Mouse (Mus musculus) spleen, embryonic (tissue): ENCODE measurements around the gene Ephb4.

Source experiments
- CTCF ChIA-PET: fragments of 350-600 bp; sonication (Branson Sonifier 250); formaldehyde crosslinking; loops from one replicate; lab custom pipeline; 2022; lab: Charles Lee

Ephb4 gene

DNA sequence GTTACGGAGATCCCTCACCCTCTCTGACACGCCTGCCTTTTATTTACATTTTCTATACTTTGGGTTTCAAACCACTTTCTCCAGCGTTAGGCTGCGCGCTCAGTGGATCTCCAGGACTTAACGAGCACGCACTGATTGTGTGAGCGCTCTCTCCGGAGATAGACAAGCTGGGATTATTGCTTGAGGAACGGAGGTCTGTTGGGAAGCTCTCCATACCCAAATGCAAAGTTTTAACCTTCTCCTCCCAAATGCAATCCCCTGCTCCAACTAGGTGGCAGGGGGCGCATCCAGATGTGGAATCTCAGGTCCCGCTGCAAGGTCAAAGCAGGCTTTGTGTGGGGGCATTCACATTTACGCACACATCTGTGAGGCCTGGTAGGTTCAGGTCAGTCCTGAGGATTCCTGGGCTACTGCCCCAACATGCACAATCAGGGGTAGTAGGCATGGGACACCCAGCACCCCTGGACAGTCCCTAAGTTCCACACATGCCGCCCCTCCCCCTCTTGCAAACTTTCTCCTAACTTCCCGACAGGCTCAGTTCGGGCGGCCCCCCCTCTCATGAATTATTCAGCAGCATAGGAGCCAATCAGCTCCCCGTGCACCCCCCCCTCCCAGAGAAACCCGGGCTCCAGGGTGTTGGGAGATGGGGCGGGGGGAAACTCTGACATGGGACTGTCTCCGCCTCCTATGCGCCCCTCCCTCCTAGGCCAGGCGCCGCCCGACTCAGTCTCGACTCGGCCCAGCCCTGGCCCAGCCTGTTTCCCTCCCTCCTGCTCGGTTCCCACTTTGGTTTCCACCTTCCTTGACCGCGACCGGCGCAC lies at the start of gene Ephb4:
Gene Ephb4, plus strand, starts transcription at position 726 of the 821 bp plus-strand sequence.
- CTCF ChIA-PET, result no interaction called here

DNA sequence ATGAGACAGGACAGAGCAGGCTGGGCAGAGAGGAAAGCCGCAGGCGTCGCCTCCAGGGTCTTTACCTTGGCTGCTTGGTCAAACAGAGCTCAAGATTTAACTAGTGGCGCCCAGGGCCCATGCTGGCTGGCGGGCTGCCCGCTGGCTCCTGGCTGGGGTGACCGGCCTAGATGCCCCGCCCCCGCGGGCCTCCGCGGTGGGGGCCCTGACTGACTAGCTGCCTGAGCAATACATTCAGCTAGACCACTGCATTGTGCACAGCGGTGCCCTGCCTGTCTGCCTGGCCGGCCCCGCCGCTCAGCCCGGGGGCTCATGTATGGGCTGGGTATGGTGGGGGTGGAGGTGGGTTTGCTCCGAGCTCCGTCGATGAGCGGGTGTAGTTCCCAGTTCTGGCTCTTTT lies 48.7 kb upstream of the Ephb4 start:
- CTCF ChIA-PET, result no interaction called here

DNA sequence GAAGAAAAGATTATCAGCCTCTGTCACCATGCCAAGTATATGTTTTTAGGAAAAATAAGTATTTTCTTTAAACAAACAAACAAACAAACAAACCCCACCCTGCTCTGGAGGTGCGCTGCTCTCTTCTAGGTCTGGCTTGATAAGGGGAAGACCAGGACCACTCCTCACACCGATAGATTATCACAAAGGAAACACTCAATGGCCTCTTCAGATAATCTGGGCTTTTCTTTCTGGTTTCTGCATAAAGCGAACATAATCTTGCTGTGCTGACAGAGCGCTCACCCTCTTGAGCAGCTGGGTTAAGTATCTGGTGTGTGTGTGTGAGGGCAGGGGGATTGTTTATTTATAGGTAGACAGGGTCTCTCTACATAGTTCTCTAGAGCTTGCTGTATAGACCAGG lies 46.3 kb upstream of the Ephb4 start:
- CTCF ChIA-PET, result no interaction called here

DNA sequence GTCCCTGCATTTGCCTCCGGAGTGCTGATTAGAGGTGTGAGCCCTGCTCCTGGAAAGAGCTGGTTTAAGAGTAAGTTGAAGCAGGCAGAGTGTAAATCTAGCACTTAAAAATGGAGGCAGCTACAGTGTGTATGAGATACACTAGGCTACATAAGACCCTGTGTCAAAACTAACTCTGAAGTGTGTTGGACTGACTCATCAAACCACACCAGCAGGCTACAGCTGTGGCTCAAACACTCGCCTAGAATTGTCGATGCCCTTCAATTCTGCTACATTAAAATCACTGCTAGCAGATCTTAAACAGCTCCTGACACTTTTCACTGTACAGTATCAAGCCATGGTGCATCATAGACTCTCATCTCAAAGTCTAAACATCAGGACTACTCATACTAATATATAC lies 45.7 kb upstream of the Ephb4 start:
- CTCF ChIA-PET, result no interaction called here

DNA sequence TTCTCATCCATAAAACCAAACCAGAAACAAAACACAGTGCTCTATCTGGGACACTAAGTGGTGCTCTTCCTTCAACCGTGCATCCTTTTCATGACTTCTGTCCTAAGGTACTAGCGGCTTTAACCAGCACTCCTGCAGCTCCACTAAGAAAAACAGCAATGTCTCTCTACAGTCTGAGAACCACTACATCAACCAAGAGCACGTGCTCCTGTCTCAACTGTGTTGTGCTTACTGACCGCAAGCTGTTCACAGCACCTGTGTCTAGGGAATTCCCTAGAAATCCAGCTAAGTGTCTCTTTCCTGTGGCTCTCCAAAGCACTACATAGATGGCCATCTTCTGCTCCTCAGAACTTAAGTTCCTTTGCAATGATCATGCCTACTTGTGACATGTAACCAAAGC lies 45.1 kb upstream of the Ephb4 start:
- CTCF ChIA-PET, result interaction anchor here (1.0 kb wide), 1 partner anchor 17 kb away, joined by 3 read pairs; the partner anchor contains the start of gene Ache

DNA sequence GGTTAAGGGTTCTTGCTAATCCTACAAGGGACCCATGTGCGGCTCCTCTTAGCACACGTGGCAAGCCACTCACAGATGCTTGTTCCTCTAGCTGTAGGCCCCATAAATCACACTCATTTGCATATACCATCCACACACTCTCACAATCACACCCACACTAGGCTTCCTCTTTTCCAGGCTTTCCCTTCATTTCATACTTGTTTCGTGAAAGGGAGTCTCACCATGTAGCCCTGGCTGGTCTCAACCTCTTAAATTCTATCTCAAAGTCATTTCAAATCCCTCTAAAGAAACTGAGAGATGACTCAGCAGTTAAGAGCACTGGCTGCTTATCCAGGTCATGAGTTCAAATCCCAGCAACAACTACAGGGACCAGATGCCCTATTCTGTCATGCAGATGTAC lies 44.1 kb upstream of the Ephb4 start:
- CTCF ChIA-PET, result interaction anchor here (1.0 kb wide), 1 partner anchor 18 kb away, joined by 3 read pairs; the partner anchor contains the start of gene Ache

DNA sequence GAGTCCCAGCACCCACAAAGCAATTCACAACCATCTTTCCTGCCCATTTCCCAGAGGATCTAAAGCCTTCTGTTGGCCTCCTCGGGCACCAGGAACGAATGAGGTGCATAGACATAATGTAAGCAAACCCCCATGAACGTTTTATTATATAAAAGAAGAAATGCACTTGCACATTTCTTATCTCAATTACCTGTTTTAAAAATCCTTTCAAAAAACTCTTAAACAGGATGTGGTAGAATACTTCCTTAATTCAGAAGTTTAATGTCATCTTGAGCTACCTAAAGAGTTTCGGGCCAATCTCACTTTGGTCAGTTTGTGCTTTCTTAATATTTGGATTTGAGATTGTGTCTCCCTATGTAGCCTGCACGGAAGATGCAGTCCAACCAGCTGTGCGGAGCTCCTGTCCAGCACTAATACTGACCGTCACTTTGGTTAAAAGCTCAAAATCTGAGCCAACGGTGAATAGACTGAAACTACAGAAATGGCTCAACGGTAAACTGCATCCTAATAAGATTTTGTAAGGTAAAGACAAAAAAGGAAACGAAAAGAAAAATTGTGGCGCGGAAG lies 43.4 kb upstream of the Ephb4 start:
- CTCF ChIA-PET, result no interaction called here

DNA sequence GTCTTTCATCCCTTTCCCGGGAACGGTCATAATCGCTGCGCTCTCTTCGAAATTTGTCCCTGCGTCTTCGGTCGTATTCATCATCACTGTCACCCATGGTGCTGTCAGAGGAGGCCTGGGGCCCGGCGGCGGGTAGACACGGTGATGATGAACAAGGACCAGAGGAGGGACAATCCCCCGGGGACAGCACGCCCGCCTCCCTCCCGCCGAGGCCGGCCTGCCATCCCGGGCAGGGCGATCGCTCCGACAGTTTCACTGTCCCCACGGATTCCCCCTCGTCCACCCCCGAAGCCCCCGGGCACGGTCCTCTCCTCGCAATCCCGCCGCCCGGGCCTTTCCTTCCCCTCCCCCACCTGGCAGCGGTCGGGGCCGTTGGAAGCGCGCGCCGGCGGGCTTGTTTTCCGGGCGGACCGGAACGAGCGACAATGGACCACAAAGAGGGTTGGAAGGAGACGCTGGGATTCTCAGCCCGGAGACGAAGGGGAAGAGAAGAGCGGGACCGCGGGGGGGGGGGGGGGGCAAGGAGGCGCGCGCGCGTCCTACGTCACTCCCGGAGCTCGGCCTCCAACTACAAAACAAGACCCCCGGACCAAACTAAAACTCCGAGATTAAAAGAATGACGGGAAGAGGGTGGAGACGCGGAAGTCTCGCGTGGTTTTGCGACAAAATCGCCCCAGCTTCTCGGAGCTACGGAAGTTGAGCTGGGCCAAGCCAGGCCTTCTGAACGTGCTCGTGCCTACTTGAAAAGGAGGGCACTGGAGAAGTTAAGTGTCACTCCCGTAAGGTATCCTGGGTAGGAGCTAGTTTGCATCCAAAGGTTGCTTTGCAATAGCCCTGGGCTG lies 42.6 kb upstream of the Ephb4 start, which contains the start of gene Srrt:
Gene Srrt, minus strand, starts transcription at position 604 of the 842 bp plus-strand sequence.
- CTCF ChIA-PET, result interaction anchor here (0.6 to 1.5 kb wide), 3 partner anchors 12 to 205 kb away, joined by 3 to 4 read pairs (median 3); no protein-coding TSS in a partner anchor

DNA sequence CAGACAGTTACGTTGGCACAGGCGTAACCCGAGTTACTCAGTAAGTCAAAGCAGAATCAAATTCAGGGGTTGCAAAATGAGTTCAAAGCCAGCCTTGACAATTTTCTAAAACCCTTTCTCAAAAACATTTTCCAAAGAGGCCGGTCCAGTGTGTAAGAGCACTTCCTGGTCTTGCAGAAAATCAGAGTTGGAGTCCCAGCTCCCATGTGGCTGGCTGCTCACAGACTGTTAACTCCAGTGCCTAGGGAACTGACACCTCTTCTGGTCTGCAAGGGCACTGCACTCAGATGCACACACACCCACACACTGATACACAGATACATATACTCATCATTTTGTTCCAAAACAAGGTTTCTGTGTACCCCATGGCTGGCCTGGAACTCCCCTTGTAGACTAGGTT lies 41.6 kb upstream of the Ephb4 start:
- CTCF ChIA-PET, result interaction anchor here (1.5 kb wide), 1 partner anchor 14 kb away, joined by 3 read pairs; no protein-coding TSS in a partner anchor

DNA sequence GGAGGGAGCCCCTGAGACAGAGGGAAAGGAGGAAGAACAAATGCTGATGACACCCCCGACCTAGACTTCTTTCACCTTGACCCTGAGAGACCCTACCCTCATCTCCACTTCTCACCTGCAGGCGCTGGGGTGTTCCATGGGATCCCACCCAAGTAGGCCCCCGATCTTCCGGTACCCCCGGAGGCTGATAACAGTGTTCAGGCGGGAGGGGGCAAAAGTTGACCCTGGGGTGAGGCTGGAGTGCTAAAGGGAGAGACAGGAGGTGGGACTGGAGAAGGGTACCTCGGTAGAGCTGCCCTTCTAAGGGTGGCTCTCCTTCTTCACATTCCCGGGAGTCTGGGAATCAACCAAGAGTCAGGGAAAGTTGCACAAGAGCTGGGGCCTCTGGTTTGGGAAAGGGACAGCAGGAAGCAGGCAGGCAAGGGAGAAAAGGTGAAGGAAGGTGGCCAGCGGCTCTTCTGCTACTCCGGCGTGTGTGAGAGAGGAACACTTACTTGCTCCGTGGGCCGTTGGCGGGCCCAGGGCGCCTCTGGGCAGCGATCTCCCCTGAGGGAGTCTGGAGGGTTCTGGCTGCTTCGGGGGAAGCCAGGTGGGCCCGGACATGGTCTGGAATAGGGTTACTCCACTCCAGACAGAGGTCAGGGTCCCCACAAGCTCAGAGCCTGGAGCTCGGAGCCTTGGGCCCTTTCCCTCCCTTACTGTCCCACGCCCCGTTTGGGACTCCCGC lies 36.3 kb upstream of the Ephb4 start:
- CTCF ChIA-PET, result no interaction called here

DNA sequence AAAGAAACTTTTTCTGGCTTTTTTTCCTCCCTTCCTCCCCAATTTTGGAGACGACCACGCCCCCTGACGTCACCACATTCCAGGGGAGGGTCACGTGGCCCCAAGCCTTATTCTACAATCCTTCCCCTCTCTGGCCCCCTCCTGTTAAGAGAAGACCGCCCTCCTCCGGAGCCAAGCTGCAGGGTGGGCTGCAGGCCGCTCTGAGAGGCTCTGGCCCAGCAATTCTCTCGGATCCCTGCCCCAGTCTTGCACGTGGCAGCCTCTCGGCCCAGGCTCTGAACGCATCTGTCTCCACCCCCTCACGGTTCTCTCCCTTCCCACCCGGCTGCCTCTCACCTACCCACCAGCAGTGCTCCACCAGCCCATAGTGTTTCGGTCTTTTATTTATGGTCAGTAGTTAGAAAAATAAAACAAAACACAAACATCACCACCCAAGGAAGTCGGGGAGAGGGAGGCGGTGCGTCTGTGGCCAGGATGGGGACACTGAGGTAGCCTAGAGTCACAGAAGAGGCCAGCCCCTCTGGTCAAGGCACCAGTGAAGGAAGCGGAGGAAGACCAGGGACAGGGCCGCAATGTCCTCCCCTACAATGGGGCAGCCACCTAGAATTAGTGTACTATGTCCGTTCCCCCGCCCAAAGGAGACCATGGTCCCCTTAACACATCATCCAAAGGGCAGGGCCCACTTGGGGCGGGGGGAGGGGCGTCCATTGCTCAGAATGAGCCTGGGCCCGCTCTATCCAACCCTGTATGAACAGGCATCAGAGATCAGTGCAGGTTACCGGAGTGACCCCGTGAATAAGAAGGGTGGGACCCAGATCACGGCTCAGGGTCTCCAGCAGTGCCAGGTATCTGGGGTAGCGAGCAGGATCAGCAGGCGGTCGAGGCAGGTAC lies 35.5 kb upstream of the Ephb4 start, which contains the start of gene Trip6:
Gene Trip6, minus strand, starts transcription at position 212 of the 891 bp plus-strand sequence.
- CTCF ChIA-PET, result no interaction called here

DNA sequence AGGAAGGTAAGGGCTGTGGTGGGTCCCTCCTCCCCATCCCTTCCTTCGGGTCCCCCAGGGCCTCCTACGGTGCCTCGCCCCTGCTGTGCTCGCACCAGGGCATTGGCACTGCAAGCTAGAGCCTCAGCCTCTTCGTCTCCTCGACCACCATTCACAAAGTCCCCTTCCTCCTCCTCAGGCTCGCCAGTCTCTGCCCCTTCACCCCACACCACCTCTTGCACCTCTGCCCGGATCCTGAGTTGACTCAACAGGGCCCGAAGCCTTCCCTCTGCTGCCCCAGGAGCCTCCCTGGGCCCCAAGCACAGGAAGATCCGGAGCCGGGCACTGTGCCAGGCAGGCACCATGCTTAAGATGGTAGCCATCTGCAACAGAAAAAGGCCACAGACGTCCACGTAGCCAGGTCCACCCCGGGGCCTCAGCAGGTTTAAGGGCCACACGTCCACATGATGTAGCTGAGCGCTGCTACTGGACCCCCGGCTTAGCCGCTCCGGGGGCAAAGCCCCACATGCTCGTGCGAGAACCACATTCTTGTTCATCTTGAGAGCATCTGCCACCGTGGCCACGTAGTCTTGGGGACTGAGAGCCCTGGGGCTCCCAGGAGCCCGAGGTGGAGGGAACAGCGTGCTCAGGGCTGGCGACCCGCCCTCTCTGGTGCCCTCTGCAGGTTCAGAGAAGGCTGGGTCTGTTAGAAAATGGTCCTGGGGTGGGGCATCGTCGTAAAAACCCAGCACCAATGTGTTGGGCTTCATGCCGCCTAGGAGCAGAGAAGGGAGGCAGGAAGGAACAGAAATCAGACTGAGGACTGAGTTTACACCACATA lies 34.6 kb upstream of the Ephb4 start:
- CTCF ChIA-PET, result interaction anchor here (0.8 kb wide), 1 partner anchor 32 kb away, joined by 3 read pairs; no protein-coding TSS in a partner anchor

DNA sequence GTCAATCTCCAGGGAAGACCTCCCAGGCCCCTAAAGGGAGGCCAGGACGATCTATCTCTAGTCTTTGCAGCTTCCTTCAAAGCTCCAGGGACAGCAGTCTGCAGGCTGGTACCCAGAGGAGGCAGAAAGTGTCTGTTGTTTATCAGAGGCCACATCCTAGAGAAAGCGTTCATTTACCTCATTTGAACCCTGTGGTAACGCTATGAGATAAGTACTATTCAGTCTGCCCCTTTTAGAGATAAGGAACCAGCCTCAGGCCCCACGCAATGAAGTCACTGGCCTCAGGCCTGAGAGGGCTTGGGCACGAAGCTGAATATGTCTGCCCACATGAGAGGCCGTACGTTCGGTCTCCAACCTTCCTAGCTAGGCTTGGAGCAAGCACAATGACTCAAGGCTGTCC lies 32.5 kb upstream of the Ephb4 start:
- CTCF ChIA-PET, result interaction anchor here (0.6 kb wide), 1 partner anchor 128 kb away, joined by 4 read pairs; no protein-coding TSS in a partner anchor

DNA sequence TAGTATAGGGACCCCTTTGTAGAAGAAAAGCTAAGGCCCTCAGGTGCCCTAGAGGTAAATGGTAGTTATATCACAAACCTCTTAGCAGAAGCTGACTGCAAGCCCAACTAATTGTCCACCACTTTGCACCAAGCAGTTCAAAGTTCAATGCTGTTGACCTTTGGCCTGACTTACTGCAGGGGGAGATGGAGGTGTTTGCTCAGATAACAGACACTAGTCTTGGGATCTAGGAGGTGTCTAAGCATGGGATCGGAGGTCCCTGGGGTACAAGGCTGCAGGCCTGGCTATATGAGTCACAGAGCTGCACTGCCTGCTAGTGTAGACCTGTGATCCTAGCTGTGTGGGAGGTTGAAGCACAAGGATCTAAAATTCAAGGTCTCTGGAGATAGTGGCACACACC lies 31.3 kb upstream of the Ephb4 start:
- CTCF ChIA-PET, result no interaction called here

DNA sequence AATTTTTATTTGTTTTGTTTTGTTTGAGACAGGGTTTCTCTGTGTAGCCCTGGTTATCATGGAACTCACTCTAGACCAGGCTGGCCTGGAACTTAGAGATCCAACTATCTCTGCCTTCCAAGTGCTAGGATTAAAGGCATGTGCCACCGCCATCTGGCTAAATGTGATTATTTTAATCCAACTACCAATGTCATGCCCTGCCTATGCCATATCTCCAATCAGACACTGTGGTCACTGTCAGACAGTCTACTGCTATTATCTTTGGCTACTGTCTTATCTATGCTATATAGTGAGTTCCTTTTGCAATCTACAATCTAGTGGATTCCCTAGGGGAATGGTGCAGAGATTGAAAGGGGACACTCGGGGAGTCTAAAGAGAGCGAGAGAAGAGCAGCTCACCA lies 28.9 kb upstream of the Ephb4 start:
- CTCF ChIA-PET, result no interaction called here

DNA sequence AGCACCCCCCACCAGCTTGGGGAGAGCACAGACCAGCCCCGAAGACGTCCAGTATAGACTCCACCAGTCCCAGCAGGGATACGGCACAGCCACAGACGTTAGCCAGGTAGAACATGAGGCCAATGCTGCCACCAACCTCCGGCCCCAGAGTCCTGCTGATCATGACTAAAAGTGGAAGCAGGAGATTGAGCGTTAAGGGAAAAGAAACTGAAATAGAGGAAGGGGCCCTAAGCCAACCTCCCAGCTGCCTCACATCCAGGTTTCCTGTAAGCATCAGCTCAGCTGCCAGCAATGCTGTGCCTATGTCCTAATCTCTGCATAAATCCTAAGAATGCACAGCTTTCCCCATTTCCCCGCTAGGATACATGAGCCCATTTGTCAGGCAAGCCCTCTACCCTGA lies 19.0 kb upstream of the Ephb4 start:
- CTCF ChIA-PET, result interaction anchor here (0.6 kb wide), 1 partner anchor 130 kb away, joined by 4 read pairs; no protein-coding TSS in a partner anchor

DNA sequence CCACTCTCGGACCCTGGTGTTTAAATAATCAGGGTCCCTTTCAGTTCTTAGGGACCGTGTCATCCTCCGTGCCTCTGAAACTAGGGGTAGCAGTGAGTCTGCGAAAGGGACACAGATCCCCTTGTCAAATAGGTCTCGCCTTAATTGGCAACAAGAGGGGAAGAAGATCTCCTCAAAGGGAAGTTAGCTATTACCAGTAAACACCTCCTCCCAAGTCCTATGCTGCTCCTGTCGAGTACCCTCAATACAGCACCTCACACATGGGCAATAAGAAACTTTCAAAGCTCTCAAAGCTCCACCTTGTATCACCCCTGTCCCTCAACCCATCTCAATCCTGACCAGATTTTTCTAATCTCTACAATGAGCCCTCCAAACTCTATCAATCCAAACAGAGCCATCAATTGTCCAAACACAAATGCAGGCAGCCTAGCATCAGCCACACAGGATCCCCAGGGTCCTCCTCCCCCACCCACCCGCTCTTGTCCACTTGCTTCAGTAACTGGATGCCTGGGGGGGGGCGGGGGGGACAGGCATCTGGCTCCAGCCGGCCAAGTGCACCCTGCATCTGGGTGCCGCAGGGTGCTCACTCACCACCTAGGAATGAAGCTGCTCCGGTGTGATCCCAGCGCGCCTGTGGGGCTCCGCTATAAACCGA lies 16.9 kb upstream of the Ephb4 start:
- CTCF ChIA-PET, result interaction anchor here (0.9 to 1.5 kb wide), 2 partner anchors 9 to 26 kb away, joined by 3 to 7 read pairs; no protein-coding TSS in a partner anchor

DNA sequence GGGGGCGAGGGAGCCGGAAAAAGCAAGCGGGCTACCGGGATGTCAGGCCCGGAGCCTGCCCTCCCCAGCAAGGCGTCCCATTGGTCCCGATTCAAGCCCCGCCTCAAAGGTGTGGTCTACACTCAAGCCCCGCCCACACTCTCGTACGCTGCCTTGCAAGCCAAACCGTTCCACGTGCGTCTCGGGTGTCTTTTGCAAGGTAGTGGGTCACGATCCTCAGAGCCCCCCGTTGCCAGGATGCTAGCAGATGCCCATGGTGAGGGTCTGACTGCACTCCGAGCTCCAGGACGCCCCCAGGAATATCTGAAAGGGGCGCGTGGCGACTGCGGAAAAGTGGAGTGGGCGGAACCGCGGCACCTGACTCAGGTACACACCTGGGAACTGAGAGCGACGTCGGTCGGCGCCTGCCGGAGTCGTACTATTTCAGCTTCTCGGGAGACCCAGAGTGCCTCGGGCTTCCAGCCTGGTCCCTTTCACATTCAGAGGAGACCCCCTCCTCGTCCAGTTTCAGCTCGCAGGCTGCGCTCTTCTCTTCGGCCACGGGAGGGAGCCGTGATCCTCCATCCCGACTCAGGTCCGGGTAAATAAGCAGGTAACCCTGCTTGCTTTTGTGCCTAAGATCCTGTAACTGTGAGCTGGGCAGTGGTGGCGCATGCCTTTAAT lies 16.3 kb upstream of the Ephb4 start, which contains the start of gene Slc12a9:
Gene Slc12a9, minus strand, starts transcription at position 86 of the 663 bp plus-strand sequence.
- CTCF ChIA-PET, result interaction anchor here (1.5 kb wide), 1 partner anchor 8 kb away, joined by 7 read pairs; no protein-coding TSS in a partner anchor
